Mouse (Mus musculus): Measurements from ENCODE around the gene Tmem147. TPM values are rescaled to one million over a fixed set of nuclear protein-coding genes. Genes with fewer than 3 reads are reported as not detected.
A peak's percentile ranks its signal among the peaks of the same experiment; 100 is the strongest.
"Not testable (repeated sequence)": the region's sequence is repeated elsewhere in the genome, so short reads cannot be mapped to it uniquely, and the experiment has no call there.

Tmem147 gene
- polyA plus RNA-seq, 1 experiment = 204 TPM

- Histone ChIP-seq H3K27me3 (ENCODE audit: control insufficient read depth, insufficient read depth, low read length) (no peaks in the 10 kb centered on the region), H3K4me1 (replicated peaks; ENCODE audit: control insufficient read depth, insufficient read depth, low read length) (no peaks in the 10 kb centered on the region), H3K27ac (ENCODE audit: control insufficient read depth, insufficient read depth, low read length) (no peak overlapping the region), H3K4me3 (ENCODE audit: control insufficient read depth, insufficient read depth, low read length) (no peak overlapping the region), H3K36me3 (ENCODE audit: control insufficient read depth, insufficient read depth, low read length) (no peaks in the 10 kb centered on the region)
- WGBS = 92% methylated on average over 7 of the region's 7 CpGs
- TF ChIP-seq POLR2A (IDR thresholded peaks at IDR 0.05; ENCODE audit: control insufficient read depth, extremely low read depth, insufficient read depth, low read length, poor library complexity) (no peak), CTCF (IDR thresholded peaks at IDR 0.05; ENCODE audit: borderline replicate concordance, control insufficient read depth, extremely low read depth, insufficient read depth, low read length, poor library complexity) (no peak)
- no peak for DNase-seq
Measured at GRCm38 (mm10) chr7:30747525-30748204, 18.3 kb upstream of the Tmem147 start.

GRCm38 (mm10) chr7:30744022-30744598 lies 14.8 kb upstream of the Tmem147 start:
- no peak overlapping the region for H3K27ac ChIP-seq (ENCODE audit: control insufficient read depth, insufficient read depth, low read length)
- no peaks in the 10 kb centered on the region for H3K4me1 ChIP-seq (replicated peaks; ENCODE audit: control insufficient read depth, insufficient read depth, low read length)
- H3K27me3 ChIP-seq (ENCODE audit: control insufficient read depth, insufficient read depth, low read length) = no peaks in the 10 kb centered on the region
- no peak for TF ChIP-seq POLR2A (IDR thresholded peaks at IDR 0.05; ENCODE audit: control insufficient read depth, extremely low read depth, insufficient read depth, low read length, poor library complexity)
- no peak for TF ChIP-seq CTCF (IDR thresholded peaks at IDR 0.05; ENCODE audit: borderline replicate concordance, control insufficient read depth, extremely low read depth, insufficient read depth, low read length, poor library complexity)
- no peak overlapping the region for H3K4me3 ChIP-seq (ENCODE audit: control insufficient read depth, insufficient read depth, low read length)
- DNase-seq = no peak
- H3K36me3 ChIP-seq (ENCODE audit: control insufficient read depth, insufficient read depth, low read length) = no peaks in the 10 kb centered on the region
- WGBS = 52% methylated on average over 4 of the region's 4 CpGs

- not testable (repeated sequence) for H3K4me1 ChIP-seq (replicated peaks; ENCODE audit: control insufficient read depth, insufficient read depth, low read length); H3K27me3 ChIP-seq (ENCODE audit: control insufficient read depth, insufficient read depth, low read length); H3K4me3 ChIP-seq (ENCODE audit: control insufficient read depth, insufficient read depth, low read length); DNase-seq; H3K27ac ChIP-seq (ENCODE audit: control insufficient read depth, insufficient read depth, low read length); H3K36me3 ChIP-seq (ENCODE audit: control insufficient read depth, insufficient read depth, low read length)
- WGBS = 100% methylated on average over 3 of the region's 4 CpGs
Measured at GRCm38 (mm10) chr7:30743617-30744016, 14.3 kb upstream of the Tmem147 start, which contains the start of gene Gapdhs. Gene Gapdhs, minus strand, starts transcription at chr7:30743681.

- H3K36me3 ChIP-seq (ENCODE audit: control insufficient read depth, insufficient read depth, low read length); DNase-seq; H3K27ac ChIP-seq (ENCODE audit: control insufficient read depth, insufficient read depth, low read length); H3K27me3 ChIP-seq (ENCODE audit: control insufficient read depth, insufficient read depth, low read length); H3K4me3 ChIP-seq (ENCODE audit: control insufficient read depth, insufficient read depth, low read length); H3K4me1 ChIP-seq (replicated peaks; ENCODE audit: control insufficient read depth, insufficient read depth, low read length): not testable (repeated sequence)
- 35% methylated on average over 2 of the region's 2 CpGs for WGBS
Measured at GRCm38 (mm10) chr7:30742570-30742969, 13.2 kb upstream of the Tmem147 start.

- no peaks in the 10 kb centered on the region for H3K4me1 ChIP-seq (replicated peaks; ENCODE audit: control insufficient read depth, insufficient read depth, low read length)
- H3K36me3 ChIP-seq (ENCODE audit: control insufficient read depth, insufficient read depth, low read length) = no peaks in the 10 kb centered on the region
- H3K4me3 ChIP-seq (ENCODE audit: control insufficient read depth, insufficient read depth, low read length) = no peak overlapping the region
- WGBS = 91% methylated on average over 3 of the region's 3 CpGs
- H3K27ac ChIP-seq (ENCODE audit: control insufficient read depth, insufficient read depth, low read length) = no peak overlapping the region
- no peak for DNase-seq
- TF ChIP-seq CTCF (IDR thresholded peaks at IDR 0.05; ENCODE audit: borderline replicate concordance, control insufficient read depth, extremely low read depth, insufficient read depth, low read length, poor library complexity) = no peak
- TF ChIP-seq POLR2A (IDR thresholded peaks at IDR 0.05; ENCODE audit: control insufficient read depth, extremely low read depth, insufficient read depth, low read length, poor library complexity) = no peak
- H3K27me3 ChIP-seq (ENCODE audit: control insufficient read depth, insufficient read depth, low read length) = no peaks in the 10 kb centered on the region
Measured at GRCm38 (mm10) chr7:30736211-30736610, 6.9 kb upstream of the Tmem147 start.

- H3K27me3 ChIP-seq (ENCODE audit: control insufficient read depth, insufficient read depth, low read length); DNase-seq; H3K36me3 ChIP-seq (ENCODE audit: control insufficient read depth, insufficient read depth, low read length): not testable (repeated sequence)
- peaks cover 16% of the 10 kb centered on the region for H3K4me1 ChIP-seq (replicated peaks; ENCODE audit: control insufficient read depth, insufficient read depth, low read length)
- 16% methylated on average over 22 of the region's 22 CpGs for WGBS
- peak overlapping the region; percentile 79 for H3K4me3 ChIP-seq (ENCODE audit: control insufficient read depth, insufficient read depth, low read length)
- peak overlapping the region; percentile 86 for H3K27ac ChIP-seq (ENCODE audit: control insufficient read depth, insufficient read depth, low read length)
Measured at GRCm38 (mm10) chr7:30730064-30730722, 853 bp upstream of the Tmem147 start.

Measured in thymus, adult 2 months (tissue).